In genomic region chr7:75586113-75586512, GRCm38 (mm10) we compare ENCODE assay signal across 9 mouse cellular contexts.
DNase-seq lines count a peak whose midpoint lies in the region; ATAC-seq and TF ChIP-seq lines count a peak whose summit lies in the region.
"Had no signal": no experiment of that assay in that cellular context is flagged by ENCODE, and none has a peak within 500 bp of the region (broad histone marks: within the 10 kb centered on the region; RNA-seq: fewer than 3 reads in every experiment).

No protein-coding gene starts in this region.

- H3K4me3 ChIP-seq in small intestine, adult 2 months (ENCODE audit: low read depth, low read length), result peak overlapping the region; percentile 52
- H3K4me3 ChIP-seq in midbrain, embryonic 10.5 days, result no peak overlapping the region
- H3K4me3 ChIP-seq: midbrain, embryonic 12.5 days had no signal

- no peaks in the 10 kb centered on the region for H3K9me3 ChIP-seq in midbrain, embryonic 10.5 days (replicated peaks)
- H3K9me3 ChIP-seq: midbrain, embryonic 12.5 days had no signal

- peak; percentile 73 for ATAC-seq in activated CD4-positive, CD25-positive, alpha-beta regulatory T cell, adult 4 months

- 70% methylated on average over 14 of the region's 14 CpGs for WGBS in small intestine, adult 2 months
- 81% methylated on average over 14 of the region's 14 CpGs for WGBS in midbrain, embryonic 10.5 days

- DNase-seq in embryo, embryonic 10 days (ENCODE audit: low spot score), result peak; percentile 25
- DNase-seq in embryo, embryonic 11 days, result no peak
- DNase-seq in liver, result peak; percentile 85
- DNase-seq in cerebellum, postnatal 14 days, result no peak
- DNase-seq in gastrocnemius, adult 18-20 months (ENCODE audit: low spot score), result no peak
- DNase-seq in midbrain, embryonic 10.5 days (ENCODE audit: low spot score), result no peak

- no peak for TF ChIP-seq CTCF in small intestine, adult 2 months (IDR thresholded peaks at IDR 0.05; ENCODE audit: extremely low read depth, insufficient read length, insufficient replicate concordance, low read depth, low read length)

- no peak for TF ChIP-seq POLR2A in small intestine, adult 2 months (IDR thresholded peaks at IDR 0.05; ENCODE audit: low read depth, low read length)

- peaks cover 26% of the 10 kb centered on the region for H3K36me3 ChIP-seq in small intestine, adult 2 months (ENCODE audit: control insufficient read depth, insufficient read depth, low read length)
- peaks cover 45% of the 10 kb centered on the region for H3K36me3 ChIP-seq in midbrain, embryonic 10.5 days

- H3K27me3 ChIP-seq in small intestine, adult 2 months (ENCODE audit: control insufficient read depth, insufficient read depth, low read length), result no peaks in the 10 kb centered on the region
- H3K27me3 ChIP-seq in midbrain, embryonic 10.5 days (ENCODE audit: low read depth, poor library complexity, severe bottlenecking), result no peaks in the 10 kb centered on the region
- H3K27me3 ChIP-seq: midbrain, embryonic 12.5 days had no signal

- H3K27ac ChIP-seq in small intestine, adult 2 months (ENCODE audit: insufficient read depth, low read depth, low read length), result no peak overlapping the region
- no peak overlapping the region for H3K27ac ChIP-seq in midbrain, embryonic 10.5 days (replicated peaks)
- H3K27ac ChIP-seq: midbrain, embryonic 12.5 days had no signal

- H3K4me1 ChIP-seq in small intestine, adult 2 months (ENCODE audit: control insufficient read depth, insufficient read depth, insufficient read length, low read length), result no peaks in the 10 kb centered on the region
- no peaks in the 10 kb centered on the region for H3K4me1 ChIP-seq in midbrain, embryonic 10.5 days
- H3K4me1 ChIP-seq: midbrain, embryonic 12.5 days had no signal

Comparison
In these comparisons a context has a peak if more than half of its experiments do, and no peak if none do; other contexts are left out.
1. DNase-seq: peak in embryo, embryonic 10 days (single experiment) and liver (single experiment); none in embryo, embryonic 11 days (single experiment), cerebellum, postnatal 14 days (0 of 2), gastrocnemius, adult 18-20 months (single experiment) and midbrain, embryonic 10.5 days (single experiment).